Mouse (Mus musculus) kidney, adult 2 months (tissue): ENCODE measurements around the gene Hist1h2af. TPM values are rescaled to one million over a fixed set of nuclear protein-coding genes. Genes with fewer than 3 reads are reported as not detected.
A peak's percentile ranks its signal among the peaks of the same experiment; 100 is the strongest.

Experiments
- DNase-seq: peaks from one replicate; pipeline ENCODE4 v3.0.0; 2021
- H3K27ac ChIP-seq: fragments of 200-500 bp; 2 replicates; pipeline ENCODE4 v1.5.1; 2012; ENCODE audit warnings: low read depth, low read length, control low read depth, inconsistent platforms; ENCODE audit not compliant: insufficient read depth
- H3K27me3 ChIP-seq: fragments of 200-500 bp; replicated peaks from 2 replicates; pipeline ENCODE4 v1.6.1; 2012; ENCODE audit warnings: mild to moderate bottlenecking, moderate library complexity, low read length, inconsistent platforms; ENCODE audit not compliant: control insufficient read depth, insufficient read depth
- H3K36me3 ChIP-seq: fragments of 200-500 bp; 2 replicates; pipeline ENCODE4 v1.6.1; 2012; ENCODE audit warnings: mild to moderate bottlenecking, moderate library complexity, low read length, inconsistent platforms; ENCODE audit not compliant: control insufficient read depth, insufficient read depth
- H3K4me1 ChIP-seq: fragments of 200-500 bp; 2 replicates; pipeline ENCODE4 v1.6.1; 2011; ENCODE audit warnings: low read length; ENCODE audit not compliant: control insufficient read depth, insufficient read depth
- H3K4me3 ChIP-seq: fragments of 200-500 bp; 2 replicates; pipeline ENCODE4 v1.5.1; 2011; ENCODE audit warnings: mild to moderate bottlenecking, low read depth, low read length, control low read depth; ENCODE audit not compliant: insufficient read depth
- CTCF ChIP-seq: fragments of 200-500 bp; conservative IDR thresholded peaks from 2 replicates; pipeline ENCODE4 v1.5.1; 2011; ENCODE audit warnings: low read depth, mild to moderate bottlenecking, control low read depth, low read length, moderate library complexity, mixed read lengths; ENCODE audit not compliant: insufficient read depth, insufficient read length
- POLR2A ChIP-seq: fragments of 200-500 bp; IDR thresholded peaks from one replicate; pipeline ENCODE4 v1.6.1; 2011; ENCODE audit warnings: low read depth, low read length, control low read depth
- whole genome bisulfite sequencing: fragments of 180-500 bp; shearing (Covaris S2); methylation state at CpG from one replicate; pipeline ENCODE4 v1.1.7; 2018; 5-methylcytosine and 5-hydroxymethylcytosine counted together
- polyA plus RNA-seq: library from polyadenylated mRNA; depleted of rRNA; stranded (reverse); fragments of >200 nt; gene quantifications from 2 replicates; pipeline ENCODE4 v1.2.3, GENCODE M21; 2012; rRNA removed

Hist1h2af gene
- polyA plus RNA-seq, 1 experiment: 4.3 TPM

- Histone ChIP-seq H3K4me3 (no peak overlapping the region), H3K36me3 (no peaks in the 10 kb centered on the region), H3K4me1 (no peaks in the 10 kb centered on the region; the same call in 1 of the 2 replicates), H3K27ac (no peak overlapping the region), H3K27me3 (0 out of 2 replicates have a peak, but pooled peaks cover 2% of the 10 kb centered on the region)
- no peak for TF ChIP-seq POLR2A
- TF ChIP-seq CTCF: no peak
- no peak for DNase-seq
- 71% methylated on average over 7 of the region's 7 CpGs for WGBS
These were observed 42.7 kb downstream of the Hist1h2af start for GRCm38 (mm10) chr13:23576351-23576881.

GRCm38 (mm10) chr13:23576906-23577639 lies 43.4 kb downstream of the Hist1h2af start:
- DNase-seq: no peak
- Histone ChIP-seq H3K27ac (no peak overlapping the region), H3K27me3 (0 out of 2 replicates have a peak, but pooled peaks cover 2% of the 10 kb centered on the region), H3K4me1 (peaks cover 6% of the 10 kb centered on the region; the same call in 1 of the 2 replicates), H3K4me3 (no peak overlapping the region), H3K36me3 (no peaks in the 10 kb centered on the region)
- TF ChIP-seq POLR2A (no peak), CTCF (no peak)
- 73% methylated on average over 6 of the region's 6 CpGs for WGBS

- H3K36me3 ChIP-seq: no peaks in the 10 kb centered on the region
- H3K4me3 ChIP-seq: no peak overlapping the region
- TF ChIP-seq POLR2A (no peak), CTCF (no peak)
- H3K27ac ChIP-seq: no peak overlapping the region
- 94% methylated on average over 1 of the region's 1 CpGs for WGBS
- peaks cover 6% of the 10 kb centered on the region; the same call in 1 of the 2 replicates for H3K4me1 ChIP-seq
- DNase-seq: no peak
- H3K27me3 ChIP-seq: 0 out of 2 replicates have a peak, but pooled peaks cover 2% of the 10 kb centered on the region
These were observed 44.1 kb downstream of the Hist1h2af start for GRCm38 (mm10) chr13:23577835-23578234.

GRCm38 (mm10) chr13:23581408-23582218 lies 47.9 kb downstream of the Hist1h2af start, which contains the start of gene Hist1h4d:
TSS of gene Hist1h4d (plus strand) at chr13:23581598.
- Histone ChIP-seq H3K4me1 (peaks cover 13% of the 10 kb centered on the region; the same call in 1 of the 2 replicates), H3K27ac (no peak within 1 kb of the TSS; the same call in 1 of the 2 replicates), H3K27me3 (no peaks in the 10 kb centered on the region), H3K36me3 (no peaks in the 10 kb centered on the region), H3K4me3 (peak within 1 kb of the TSS; percentile 70)
- TF ChIP-seq POLR2A (peak; percentile 97), CTCF (no peak)
- peak; percentile 99 for DNase-seq
- under 1% methylated on average over 43 of the region's 43 CpGs for WGBS

- Histone ChIP-seq H3K4me3 (no peak overlapping the region), H3K27ac (no peak overlapping the region), H3K4me1 (peaks cover 13% of the 10 kb centered on the region; the same call in 1 of the 2 replicates), H3K36me3 (no peaks in the 10 kb centered on the region), H3K27me3 (no peaks in the 10 kb centered on the region)
- no peak for TF ChIP-seq CTCF
- TF ChIP-seq POLR2A: no peak
- 43% methylated on average over 6 of the region's 6 CpGs for WGBS
- no peak for DNase-seq
These were observed 48.7 kb downstream of the Hist1h2af start for GRCm38 (mm10) chr13:23582219-23583056.

GRCm38 (mm10) chr13:23583387-23584068 lies 49.8 kb downstream of the Hist1h2af start:
- TF ChIP-seq CTCF: no peak
- TF ChIP-seq POLR2A: no peak
- DNase-seq: no peak
- peaks cover 13% of the 10 kb centered on the region; the same call in 1 of the 2 replicates for H3K4me1 ChIP-seq
- no peak overlapping the region for H3K4me3 ChIP-seq
- no peaks in the 10 kb centered on the region for H3K36me3 ChIP-seq
- no peak overlapping the region for H3K27ac ChIP-seq
- H3K27me3 ChIP-seq: no peaks in the 10 kb centered on the region

Other genes with a start within 250 kb of the Hist1h2af start
- 1.1 and 1.9 TPM in 2 replicates for gene Zfp322a, start 164.7 kb upstream of the Hist1h2af start, polyA plus RNA-seq
- gene Abt1, start 110.0 kb upstream of the Hist1h2af start, polyA plus RNA-seq: 3.3 and 3.9 TPM in 2 replicates
- not detected in 2 replicates for gene Btn1a1, start 68.0 kb upstream of the Hist1h2af start, polyA plus RNA-seq
- not detected in 2 replicates for gene Btn2a2, start 45.0 kb upstream of the Hist1h2af start, polyA plus RNA-seq
- gene Hist1h4h, start 2.9 kb upstream of the Hist1h2af start, polyA plus RNA-seq: 44.7 and 57.5 TPM in 2 replicates
- 0.25 and 0.58 TPM in 2 replicates for gene Hist1h3g, start 1.5 kb downstream of the Hist1h2af start, polyA plus RNA-seq
- gene Hist1h2bh, start 9.5 kb downstream of the Hist1h2af start, polyA plus RNA-seq: 0.27 and 0.36 TPM in 2 replicates
- gene Hist1h3f, start 10.1 kb downstream of the Hist1h2af start, polyA plus RNA-seq: 0.74 and 0.87 TPM in 2 replicates
- gene Hist1h4f, start 17.7 kb downstream of the Hist1h2af start, polyA plus RNA-seq: 1.4 and 2.5 TPM in 2 replicates
- gene Hist1h1d, start 19.4 kb downstream of the Hist1h2af start, polyA plus RNA-seq: 0.05 and 0.09 TPM in 2 replicates
- gene Hist1h3e, start 28.5 kb downstream of the Hist1h2af start, polyA plus RNA-seq: 3.8 and 4.3 TPM in 2 replicates
- gene Hist1h2ae, start 37.3 kb downstream of the Hist1h2af start, polyA plus RNA-seq: 0.22 and 0.58 TPM in 2 replicates
- 3.1 and 4.6 TPM in 2 replicates for gene Hist1h2bg, start 37.5 kb downstream of the Hist1h2af start, polyA plus RNA-seq
- gene Hist1h2bf, start 40.3 kb downstream of the Hist1h2af start, polyA plus RNA-seq: 0.30 and 0.99 TPM in 2 replicates
- not detected in 2 replicates for gene Hist1h2ad, start 40.5 kb downstream of the Hist1h2af start, polyA plus RNA-seq
- 0.68 and 0.88 TPM in 2 replicates for gene Hist1h3d, start 41.9 kb downstream of the Hist1h2af start, polyA plus RNA-seq
- 3.7 and 5.4 TPM in 2 replicates for gene Hist1h4d, start 47.7 kb downstream of the Hist1h2af start, polyA plus RNA-seq
- 1.2 TPM in 2 replicates for gene Hist1h2be, start 87.2 kb downstream of the Hist1h2af start, polyA plus RNA-seq
- 1.2 and 1.4 TPM in 2 replicates for gene Hist1h1e, start 88.7 kb downstream of the Hist1h2af start, polyA plus RNA-seq
- 0.43 and 0.44 TPM in 2 replicates for gene Hist1h2ac, start 150.0 kb downstream of the Hist1h2af start, polyA plus RNA-seq
- 473 and 571 TPM in 2 replicates for gene Hist1h2bc, start 150.3 kb downstream of the Hist1h2af start, polyA plus RNA-seq
- gene Hist1h1t, start 161.9 kb downstream of the Hist1h2af start, polyA plus RNA-seq: not detected in 2 replicates
- gene Hist1h4c, start 164.5 kb downstream of the Hist1h2af start, polyA plus RNA-seq: 9.4 and 10.3 TPM in 2 replicates
- 21.2 and 21.4 TPM in 2 replicates for gene Hfe, start 176.9 kb downstream of the Hist1h2af start, polyA plus RNA-seq
- 68.7 and 76.0 TPM in 2 replicates for gene Hist1h1c, start 204.9 kb downstream of the Hist1h2af start, polyA plus RNA-seq
- gene Hist1h3c, start 211.7 kb downstream of the Hist1h2af start, polyA plus RNA-seq: 0.39 and 1.1 TPM in 2 replicates
- 2.0 and 2.8 TPM in 2 replicates for gene Hist1h2bb, start 212.8 kb downstream of the Hist1h2af start, polyA plus RNA-seq
- gene Hist1h2ab, start 217.2 kb downstream of the Hist1h2af start, polyA plus RNA-seq: 1.3 and 1.5 TPM in 2 replicates
- gene Hist1h3b, start 218.4 kb downstream of the Hist1h2af start, polyA plus RNA-seq: 0.88 and 1.4 TPM in 2 replicates
- gene Hist1h4b, start 223.1 kb downstream of the Hist1h2af start, polyA plus RNA-seq: 3.1 and 5.3 TPM in 2 replicates
- gene Hist1h4a, start 227.3 kb downstream of the Hist1h2af start, polyA plus RNA-seq: 0.91 and 2.3 TPM in 2 replicates
- gene Hist1h3a, start 228.5 kb downstream of the Hist1h2af start, polyA plus RNA-seq: 0.74 and 1.5 TPM in 2 replicates
- gene Hist1h1a, start 229.8 kb downstream of the Hist1h2af start, polyA plus RNA-seq: 0.22 TPM in 1 of 2 replicates, not detected in the other
- gene Trim38, start 236.0 kb downstream of the Hist1h2af start, polyA plus RNA-seq: 0.05 TPM in 1 of 2 replicates, not detected in the other